Mouse (Mus musculus) lung, adult 2 months (tissue): ENCODE data around the gene Vcpkmt.
"Not testable (repeated sequence)": the region's sequence is repeated elsewhere in the genome, so short reads cannot be mapped to it uniquely, and the experiment has no call there.

ENCODE experiments used
- CTCF ChIP-seq: fragments of 200-500 bp; IDR thresholded peaks from 2 replicates; pipeline ENCODE4 v1.5.1; 2011; ENCODE audit warnings: mild to moderate bottlenecking, low read length, control low read depth; ENCODE audit not compliant: insufficient read depth
- POLR2A ChIP-seq: fragments of 200-500 bp; IDR thresholded peaks from 2 replicates; pipeline ENCODE4 v1.6.1; 2011; ENCODE audit warnings: low read depth, mild to moderate bottlenecking, control low read depth, low read length, borderline replicate concordance; ENCODE audit errors: extremely low read depth

- TF ChIP-seq POLR2A, CTCF: not testable (repeated sequence)
Measured at GRCm38 (mm10) chr12:69561006-69561405, 21.8 kb downstream of the Vcpkmt start.
